Mouse (Mus musculus) v-Abl transformed pro-B cells (cell line): ENCODE measurements around the gene D6Wsu163e.

Experiments used
- in situ Hi-C, 2 experiments: fragments of 400-800 bp; cut with MboI; formaldehyde crosslinking; loops; one replicate each; pipeline ENCODE4 v1.15.1; 2025; ENCODE audit not compliant: unreplicated experiment in 2 of 2

D6Wsu163e gene

DNA sequence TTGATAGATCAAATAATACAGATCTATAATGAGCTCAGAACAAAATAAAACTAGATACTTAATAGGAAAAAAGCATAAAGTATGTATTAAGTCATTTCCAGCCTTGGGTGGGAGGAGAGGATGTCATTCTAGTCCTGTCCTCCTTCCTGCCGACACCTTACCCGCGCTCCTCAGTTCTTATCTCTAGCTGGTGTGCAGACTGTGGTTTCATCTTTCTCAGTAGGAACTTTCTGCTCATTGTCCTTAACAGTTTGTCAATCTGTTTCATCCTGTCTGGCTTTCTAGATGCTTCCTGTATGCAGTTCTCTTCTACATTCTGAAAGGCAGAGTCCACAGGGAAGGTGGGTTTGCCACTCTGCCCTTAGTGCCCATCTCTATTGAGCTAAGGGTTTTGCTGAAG is 55.7 kb downstream of the D6Wsu163e start:
- in situ Hi-C loops: no loop called here

- in situ Hi-C loops: no loop called here
Measured at GRCm38 (mm10) chr6:126996399-126996798, 56.6 kb downstream of the D6Wsu163e start.

DNA sequence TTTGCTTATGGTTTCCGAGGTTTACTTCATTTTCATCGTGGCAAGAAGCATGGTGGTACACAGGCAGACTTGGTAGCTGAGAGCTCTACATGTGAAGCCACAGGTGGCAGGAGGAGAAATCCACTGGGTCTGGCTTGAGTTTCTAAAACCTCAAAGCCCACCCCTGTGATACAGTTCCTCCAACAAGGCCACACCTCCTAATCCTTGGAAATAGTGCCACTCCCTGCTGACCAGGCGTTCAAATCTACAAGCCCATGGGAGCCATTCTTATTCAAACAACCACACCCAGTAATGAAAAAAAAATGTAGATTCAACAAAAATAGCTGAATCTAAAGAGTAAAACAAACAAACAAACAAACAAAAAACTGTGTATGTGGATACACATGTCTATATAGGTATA is 65.9 kb downstream of the D6Wsu163e start:
- in situ Hi-C loops: no loop called here

DNA sequence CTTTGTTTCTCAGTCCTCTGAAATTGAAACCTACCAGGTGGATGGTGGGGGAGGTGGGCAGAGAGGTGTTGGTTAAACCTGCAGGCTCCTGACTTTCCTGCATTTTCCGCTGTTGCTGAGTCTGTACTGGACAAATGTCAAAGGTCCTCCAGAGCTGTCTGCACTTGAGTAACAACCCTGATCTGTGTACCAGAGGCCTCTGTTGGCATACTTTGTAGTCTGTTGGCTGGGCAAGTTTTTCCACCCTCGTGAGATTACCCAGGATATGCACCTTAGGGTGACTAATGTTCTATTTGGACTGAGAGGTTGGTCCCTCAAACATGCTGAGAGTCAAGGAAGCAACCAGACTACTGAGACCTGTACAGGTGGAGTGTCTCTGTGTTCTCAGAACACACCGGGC is 66.8 kb downstream of the D6Wsu163e start:
- in situ Hi-C loops: no loop called here

GRCm38 (mm10) chr6:127010021-127010420 is 70.3 kb downstream of the D6Wsu163e start:
- in situ Hi-C loops: no loop called here

GRCm38 (mm10) chr6:127011947-127012535 is 72.3 kb downstream of the D6Wsu163e start:
- in situ Hi-C loops: no loop called here

GRCm38 (mm10) chr6:127014906-127015770 is 75.4 kb downstream of the D6Wsu163e start, which contains the start of gene Fgf6:
TSS of gene Fgf6 (plus strand) at chr6:127015586.
- in situ Hi-C loops: no loop called here

DNA sequence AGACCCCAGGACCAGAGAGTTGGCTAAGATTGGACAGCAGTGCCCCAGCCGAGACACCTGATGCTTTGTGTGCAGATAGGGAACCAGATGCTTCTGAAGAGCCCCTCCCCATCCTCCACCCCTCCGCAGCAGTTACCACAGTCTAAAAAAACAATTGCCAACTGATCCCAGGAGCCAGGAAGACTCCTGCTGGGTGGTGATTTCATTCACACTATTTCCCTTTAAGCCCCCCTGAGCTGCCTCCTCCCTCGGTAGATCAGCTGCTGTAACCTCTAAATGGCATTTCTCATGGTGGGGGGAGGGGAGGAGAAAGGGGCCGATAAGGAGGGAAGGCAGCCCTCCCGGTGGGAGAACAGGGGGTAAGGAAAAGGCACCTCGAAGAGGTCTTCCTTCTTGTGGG is 79.5 kb downstream of the D6Wsu163e start:
- in situ Hi-C loops: no loop called here

- in situ Hi-C loops: loop anchor here in 1 of 2 experiments (5.0 kb wide), 1 partner anchor 52 kb away; the partner anchor contains the start of gene Fgf23
Measured at GRCm38 (mm10) chr6:127020431-127020830, 80.7 kb downstream of the D6Wsu163e start.

DNA sequence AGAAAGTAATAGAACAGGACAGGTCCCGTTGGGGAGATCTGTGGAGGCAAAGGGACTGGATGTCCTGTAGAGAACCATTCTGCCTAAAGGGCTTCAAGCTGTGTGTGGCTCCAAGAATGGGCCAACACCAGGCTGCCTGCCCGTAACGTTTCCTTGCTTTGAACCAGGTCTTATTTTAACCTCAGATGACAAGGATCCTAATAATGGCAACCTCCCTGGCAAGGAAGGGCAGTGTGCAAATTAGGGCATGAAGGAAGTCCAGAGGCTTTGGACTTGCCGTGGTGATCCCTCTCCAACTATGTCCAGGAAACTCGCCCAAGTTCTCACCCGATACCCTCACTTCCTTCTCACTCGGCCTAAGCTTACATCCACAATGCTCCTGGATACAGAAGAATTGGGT is 85.1 kb downstream of the D6Wsu163e start:
- in situ Hi-C loops: loop anchor here in 1 of 2 experiments (5.0 kb wide), 1 partner anchor 47 kb away; the partner anchor contains the start of gene Fgf23
